Mouse (Mus musculus) heart, postnatal 0 days (tissue): ENCODE results near the gene Kremen2.

Experiments used
- CTCF ChIP-seq: IDR thresholded peaks from 2 replicates; pipeline ENCODE4 v1.5.1; 2016; ENCODE audit warnings: antibody characterized with exemption, control low read depth, low read depth
- EP300 ChIP-seq: IDR thresholded peaks from 2 replicates; pipeline ENCODE4 v1.6.1; 2016; ENCODE audit warnings: antibody characterized with exemption, low read depth

DNA sequence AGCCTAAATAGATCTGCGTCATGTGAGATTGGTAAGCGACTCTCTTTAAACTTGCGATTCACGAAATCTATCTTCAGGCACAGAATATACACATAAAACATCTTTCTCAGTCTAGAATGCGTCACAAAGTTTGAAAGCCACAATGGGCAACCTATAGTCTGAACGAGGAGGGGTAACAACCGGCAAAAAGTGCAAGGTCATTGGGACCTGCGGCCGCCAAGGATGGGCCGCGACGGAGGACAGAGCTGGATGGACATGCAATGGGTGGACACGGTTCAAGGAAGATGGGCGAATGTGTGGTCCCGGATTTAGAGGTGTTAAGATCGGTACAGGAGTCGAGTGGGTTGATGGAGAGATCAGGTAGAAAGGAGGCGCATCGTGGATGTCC is 25.3 kb upstream of the Kremen2 start:
- TF ChIP-seq EP300 (no peak), CTCF (no peak)
